Mouse (Mus musculus) hindbrain, postnatal 0 days (tissue): ENCODE results near the gene Gjd3. TPM values are rescaled to one million over a fixed set of nuclear protein-coding genes. Genes with fewer than 3 reads are reported as not detected.

Source experiments
- ATAC-seq: fragments of 200-750 bp; cut with Nextera tagmentation; 2 replicates; pipeline ENCODE4 v1.8.0; 2017; ENCODE audit warnings: mild to moderate bottlenecking, moderate TSS enrichment, moderate library complexity
- DNase-seq: peaks from one replicate; pipeline ENCODE4 v3.0.0-alpha.2; 2015; ENCODE audit warnings: low spot score
- H3K27ac ChIP-seq: fragments of 300-500 bp; sonication (generic); 2 replicates; pipeline ENCODE4 v1.5.1; 2014; ENCODE audit warnings: mild to moderate bottlenecking
- H3K27me3 ChIP-seq: fragments of 300-500 bp; sonication (generic); 2 replicates; pipeline ENCODE4 v1.6.1; 2014; ENCODE audit warnings: low read length, mixed read lengths; ENCODE audit not compliant: insufficient read depth
- H3K36me3 ChIP-seq: fragments of 300-500 bp; sonication (generic); 2 replicates; pipeline ENCODE4 v1.6.1; 2014; ENCODE audit warnings: low read length, mixed read lengths; ENCODE audit not compliant: insufficient read depth
- H3K4me1 ChIP-seq: fragments of 300-500 bp; sonication (generic); 2 replicates; pipeline ENCODE4 v1.6.1; 2014; ENCODE audit warnings: antibody characterized with exemption, low read length, mixed read lengths; ENCODE audit not compliant: insufficient read depth
- H3K4me2 ChIP-seq: fragments of 300-500 bp; sonication (generic); 2 replicates; pipeline ENCODE4 v1.6.1; 2014; ENCODE audit warnings: low read depth, mild to moderate bottlenecking, low read length, moderate library complexity, mixed read lengths
- H3K4me3 ChIP-seq: fragments of 300-500 bp; sonication (generic); 2 replicates; pipeline ENCODE4 v1.5.1; 2014; ENCODE audit warnings: low read length
- H3K9ac ChIP-seq: fragments of 300-500 bp; sonication (generic); replicated peaks from 2 replicates; pipeline ENCODE4 v1.6.1; 2014; ENCODE audit warnings: mild to moderate bottlenecking, low read length, moderate library complexity, mixed read lengths
- H3K9me3 ChIP-seq: fragments of 300-500 bp; sonication (generic); 2 replicates; pipeline ENCODE4 v1.6.1; 2016; ENCODE audit warnings: low read length, mixed read lengths
- CTCF ChIP-seq: IDR thresholded peaks from 2 replicates; pipeline ENCODE4 v1.5.1; 2016; ENCODE audit warnings: antibody characterized with exemption, control low read depth, low read depth
- WGBS: fragments of 180-500 bp; shearing (Covaris S2); extraction: QIAGEN DNeasy Blood & Tissue Kit; methylation state at CpG from one replicate; pipeline ENCODE4 v1.1.7; 2014; 5-methylcytosine and 5-hydroxymethylcytosine counted together
- polyA plus RNA-seq: library from polyadenylated mRNA; unstranded; fragments of >200 nt; fragmentation: Nextera tagmentation; extraction: Ambion mirVana; gene quantifications from 2 replicates; pipeline ENCODE4 v1.2.1, GENCODE M21; 2015
- total RNA-seq: library from RNA; depleted of rRNA; stranded (reverse); fragments of >200 nt; gene quantifications from 2 replicates; pipeline ENCODE4 v1.2.3, GENCODE M21; 2014; rRNA removed

Gene Gjd3
- 0.75 and 5.0 TPM in 2 replicates for total RNA-seq
- 4.8 and 5.9 TPM in 2 replicates for polyA plus RNA-seq

- Histone ChIP-seq H3K27me3 (no peaks in the 10 kb centered on the region), H3K27ac (peak within 1 kb of the TSS; percentile 95), H3K4me3 (peak within 1 kb of the TSS; percentile 63), H3K9ac (peak within 1 kb of the TSS; percentile 72), H3K4me2 (peak within 1 kb of the TSS; percentile 79), H3K9me3 (no peaks in the 10 kb centered on the region), H3K36me3 (no peaks in the 10 kb centered on the region), H3K4me1 (no peaks in the 10 kb centered on the region)
- DNase-seq = no peak
- 4% methylated on average over 24 of the region's 28 CpGs for WGBS
- TF ChIP-seq CTCF = no peak
- no peak; the same call in 1 of the 2 replicates for ATAC-seq
Observed at GRCm38 (mm10) chr11:98982773-98983133, at the start of gene Gjd3. TSS of gene Gjd3 (minus strand) at chr11:98983016.

- DNase-seq = no peak
- Histone ChIP-seq H3K27me3 (no peaks in the 10 kb centered on the region), H3K4me2 (no peak overlapping the region), H3K4me3 (no peak overlapping the region), H3K4me1 (0 out of 2 replicates have a peak, but pooled peaks cover 5% of the 10 kb centered on the region), H3K27ac (no peak overlapping the region), H3K9ac (no peak overlapping the region), H3K36me3 (no peaks in the 10 kb centered on the region), H3K9me3 (no peaks in the 10 kb centered on the region)
- TF ChIP-seq CTCF = no peak
- WGBS = 85% methylated on average over 12 of the region's 12 CpGs
- no peak for ATAC-seq
Observed at GRCm38 (mm10) chr11:99026899-99027440, 44.2 kb upstream of the Gjd3 start.

- TF ChIP-seq CTCF = no peak
- H3K4me3 ChIP-seq = no peak overlapping the region
- no peak overlapping the region for H3K27ac ChIP-seq
- no peak overlapping the region for H3K9ac ChIP-seq
- ATAC-seq = no peak
- H3K4me1 ChIP-seq = 0 out of 2 replicates have a peak, but pooled peaks cover 5% of the 10 kb centered on the region
- no peaks in the 10 kb centered on the region for H3K27me3 ChIP-seq
- 74% methylated on average over 6 of the region's 6 CpGs for whole genome bisulfite sequencing
- no peak for DNase-seq
- H3K9me3 ChIP-seq = no peaks in the 10 kb centered on the region
- H3K36me3 ChIP-seq = no peaks in the 10 kb centered on the region
- H3K4me2 ChIP-seq = no peak overlapping the region
Observed at GRCm38 (mm10) chr11:99025878-99026277, 43.1 kb upstream of the Gjd3 start.

GRCm38 (mm10) chr11:99024468-99025134 lies 41.8 kb upstream of the Gjd3 start:
- Histone ChIP-seq H3K27me3 (no peaks in the 10 kb centered on the region), H3K27ac (peak overlapping the region; percentile 59; the same call in 1 of the 2 replicates), H3K9ac (0 out of 2 replicates have a peak overlapping the region, but pooled peaks have one; percentile 24), H3K36me3 (no peaks in the 10 kb centered on the region), H3K4me3 (peak overlapping the region; percentile 66), H3K4me2 (peak overlapping the region; percentile 81), H3K9me3 (no peaks in the 10 kb centered on the region), H3K4me1 (0 out of 2 replicates have a peak, but pooled peaks cover 5% of the 10 kb centered on the region)
- TF ChIP-seq CTCF = no peak
- no peak for DNase-seq
- 40% methylated on average over 18 of the region's 18 CpGs for WGBS
- ATAC-seq = peak; percentile 57

GRCm38 (mm10) chr11:99023500-99024467 lies 41.0 kb upstream of the Gjd3 start, which contains the start of gene Top2a:
TSS of gene Top2a (minus strand) at chr11:99024189.
- peak; percentile 98 for ATAC-seq
- Histone ChIP-seq H3K4me3 (peak within 1 kb of the TSS; percentile 66), H3K9ac (peak within 1 kb of the TSS; percentile 49), H3K4me2 (peak within 1 kb of the TSS; percentile 81), H3K27ac (peak within 1 kb of the TSS; percentile 59; the same call in 1 of the 2 replicates), H3K9me3 (no peaks in the 10 kb centered on the region), H3K27me3 (no peaks in the 10 kb centered on the region), H3K36me3 (no peaks in the 10 kb centered on the region), H3K4me1 (0 out of 2 replicates have a peak, but pooled peaks cover 5% of the 10 kb centered on the region)
- DNase-seq = peak; percentile 98
- TF ChIP-seq CTCF = no peak
- under 1% methylated on average over 54 of the region's 54 CpGs for WGBS

- ATAC-seq = no peak
- Histone ChIP-seq H3K4me2 (peak overlapping the region; percentile 81), H3K9ac (peak overlapping the region; percentile 49), H3K4me1 (0 out of 2 replicates have a peak, but pooled peaks cover 5% of the 10 kb centered on the region), H3K36me3 (no peaks in the 10 kb centered on the region), H3K9me3 (no peaks in the 10 kb centered on the region), H3K27ac (no peak overlapping the region), H3K4me3 (peak overlapping the region; percentile 66), H3K27me3 (no peaks in the 10 kb centered on the region)
- no peak for DNase-seq
- TF ChIP-seq CTCF = no peak
- WGBS = 10% methylated on average over 4 of the region's 4 CpGs
Observed at GRCm38 (mm10) chr11:99023094-99023493, 40.3 kb upstream of the Gjd3 start.
